Mouse (Mus musculus) urinary bladder, postnatal 10 days (tissue): Measurements from ENCODE around the gene Hsd11b2.

Experiments used
- DNase-seq: peaks from one replicate; pipeline ENCODE4 v3.0.0; 2022; ENCODE audit warnings: low spot score

Gene Hsd11b2

GRCm38 (mm10) chr8:105518436-105519313 lies at the start of gene Hsd11b2:
TSS of gene Hsd11b2 (plus strand) at chr8:105518755.
- DNase-seq, result no peak

GRCm38 (mm10) chr8:105469041-105469695 lies 49.4 kb upstream of the Hsd11b2 start:
- no peak for DNase-seq

GRCm38 (mm10) chr8:105469816-105470215 lies 48.7 kb upstream of the Hsd11b2 start:
- DNase-seq, result no peak

- DNase-seq, result no peak
These were observed 48.3 kb upstream of the Hsd11b2 start for GRCm38 (mm10) chr8:105470262-105470661.

- DNase-seq, result no peak
These were observed 47.8 kb upstream of the Hsd11b2 start for GRCm38 (mm10) chr8:105470681-105471313.

DNA sequence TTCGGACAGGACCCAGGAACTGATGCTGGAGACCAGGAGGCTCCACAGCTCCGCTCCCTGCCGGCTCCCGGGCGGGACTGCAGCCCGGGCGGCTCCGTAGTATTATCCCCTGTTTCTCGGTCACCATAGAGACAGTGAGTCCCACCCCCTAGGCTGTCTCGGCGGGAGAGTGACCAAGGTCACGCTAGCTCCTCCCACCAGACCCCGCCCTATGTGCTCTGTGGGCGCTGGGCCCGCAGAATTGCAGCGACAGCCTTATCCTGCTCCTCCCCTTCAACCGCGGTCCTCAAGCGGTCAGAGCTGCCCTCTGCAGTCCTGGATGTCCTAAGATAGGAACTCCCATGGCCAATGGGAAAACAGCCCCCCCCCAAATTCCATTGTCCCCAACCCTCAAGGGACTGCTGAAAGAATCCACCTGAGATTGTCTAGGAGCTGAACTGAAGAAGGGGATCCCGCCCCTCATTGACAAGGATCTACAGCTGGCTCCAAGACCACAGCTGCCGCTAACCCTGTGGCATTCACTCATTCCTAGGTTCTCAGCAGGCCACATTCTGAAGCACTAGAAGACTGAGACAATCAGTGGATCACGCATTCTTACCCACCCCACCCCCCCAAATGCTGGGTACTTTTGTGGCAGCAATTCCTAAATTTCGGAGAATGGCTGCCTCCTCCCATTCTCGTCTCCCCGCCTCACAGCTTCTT lies 47.1 kb upstream of the Hsd11b2 start, which contains the start of gene Tppp3:
TSS of gene Tppp3 (minus strand) at position 213 of the 702 bp plus-strand sequence.
- peak; percentile 69 for DNase-seq

GRCm38 (mm10) chr8:105472414-105472932 lies 46.1 kb upstream of the Hsd11b2 start:
- no peak for DNase-seq

DNA sequence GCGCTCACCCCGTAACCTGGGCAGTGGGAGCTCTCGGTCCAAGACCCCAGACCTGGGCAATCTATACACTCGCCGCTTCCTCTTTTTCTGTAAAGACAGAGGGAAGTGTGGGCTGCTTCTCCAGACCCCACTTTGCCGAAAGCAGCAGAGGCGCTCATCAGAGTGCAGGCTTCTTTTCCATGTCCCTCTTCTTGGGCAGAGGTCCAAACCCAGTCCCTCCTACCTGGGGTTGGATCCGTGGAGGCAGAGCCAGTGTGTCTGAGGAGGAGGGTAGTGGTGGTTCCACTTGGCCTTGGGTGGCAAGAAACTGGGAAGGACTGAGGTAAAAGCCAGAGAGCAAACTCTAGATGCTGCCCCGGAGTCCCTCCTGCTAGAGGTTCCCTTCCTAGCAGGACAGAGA lies 45.6 kb upstream of the Hsd11b2 start:
- DNase-seq, result no peak

DNA sequence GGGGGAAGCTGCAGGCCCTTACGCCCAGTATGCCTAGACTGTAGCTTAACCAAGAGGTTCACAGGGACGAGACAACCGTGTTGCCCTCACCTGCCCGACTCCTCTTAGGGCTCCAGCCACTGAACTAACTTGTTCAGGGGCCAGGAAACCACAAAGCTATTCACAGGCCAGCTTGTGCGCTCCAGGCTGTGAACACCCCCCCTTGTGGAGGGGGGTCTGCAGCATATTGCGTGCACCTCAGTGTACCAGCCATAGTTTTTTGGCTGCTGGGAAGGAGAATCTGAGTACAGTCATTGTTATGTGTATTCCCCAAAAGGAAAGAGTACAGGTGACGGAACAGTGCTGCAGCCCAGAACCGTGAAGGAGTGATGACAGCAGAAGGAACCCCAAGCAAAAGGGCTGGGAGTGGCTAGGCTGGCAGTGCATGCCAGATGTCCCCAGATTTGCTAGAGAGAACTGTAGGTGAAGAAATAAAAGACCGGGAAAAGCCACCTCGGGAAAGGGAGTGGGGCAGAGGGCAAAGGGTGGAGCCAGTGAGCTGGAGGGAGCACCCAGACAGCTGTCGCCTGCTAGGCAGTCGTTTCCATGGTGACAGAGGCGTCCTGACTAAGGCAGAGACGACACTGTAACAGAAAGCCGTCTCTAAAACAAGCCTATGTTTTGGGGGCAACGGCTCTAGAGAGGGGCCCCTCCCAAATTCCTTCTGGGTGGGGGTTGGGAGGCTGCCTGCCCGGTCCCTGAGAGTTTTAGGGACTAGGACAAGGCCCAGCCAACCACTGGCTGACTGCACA lies 44.5 kb upstream of the Hsd11b2 start:
- DNase-seq, result no peak

DNA sequence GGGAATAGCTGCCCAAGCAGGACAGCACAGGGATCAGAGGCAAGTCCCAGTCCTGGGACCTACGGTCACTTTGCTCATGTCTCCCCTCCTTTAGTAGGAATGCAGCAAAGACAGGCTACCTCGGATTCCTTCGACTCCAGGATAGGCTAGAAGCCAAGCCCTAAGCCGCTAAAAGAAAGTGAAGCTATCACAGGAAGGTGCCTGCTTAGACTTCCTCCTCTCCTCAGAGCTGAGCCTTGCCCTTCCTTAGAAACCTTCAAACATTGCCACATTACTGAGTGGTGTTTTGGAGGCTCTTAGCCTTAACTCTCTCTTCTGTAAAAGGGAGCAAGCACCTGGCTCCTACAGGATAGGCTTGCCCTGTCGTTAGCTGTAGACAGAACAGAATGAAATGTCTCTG lies 43.9 kb upstream of the Hsd11b2 start:
- DNase-seq, result no peak

GRCm38 (mm10) chr8:105475254-105475653 lies 43.3 kb upstream of the Hsd11b2 start:
- DNase-seq, result no peak

- DNase-seq, result no peak
These were observed 42.8 kb upstream of the Hsd11b2 start for GRCm38 (mm10) chr8:105475742-105476141.

DNA sequence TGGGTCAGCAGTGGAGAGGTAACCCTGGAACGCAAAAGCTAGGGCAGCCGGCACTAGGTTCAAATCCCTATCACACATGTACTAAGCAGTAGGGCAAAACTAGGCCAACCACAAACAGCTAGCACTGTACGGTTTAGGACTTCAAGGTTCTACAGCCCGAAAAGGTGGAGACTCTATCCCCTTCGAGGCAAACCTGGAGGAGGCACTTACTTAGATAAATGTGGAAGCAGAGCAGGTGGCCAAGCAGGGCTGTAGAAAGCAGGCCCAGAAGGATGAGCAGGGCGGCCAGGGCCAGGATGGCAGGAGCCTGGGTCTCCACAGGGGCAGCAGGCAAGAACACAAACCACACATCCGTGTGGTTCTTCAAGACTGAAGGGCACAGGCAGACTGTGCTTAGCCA lies 42.4 kb upstream of the Hsd11b2 start:
- no peak for DNase-seq

- DNase-seq, result no peak
These were observed 41.7 kb upstream of the Hsd11b2 start for GRCm38 (mm10) chr8:105476628-105477413.

GRCm38 (mm10) chr8:105477792-105478191 lies 40.8 kb upstream of the Hsd11b2 start:
- DNase-seq, result no peak

- no peak for DNase-seq
These were observed 37.5 kb upstream of the Hsd11b2 start for GRCm38 (mm10) chr8:105481013-105481412.

GRCm38 (mm10) chr8:105481453-105481852 lies 37.1 kb upstream of the Hsd11b2 start:
- DNase-seq, result no peak

DNA sequence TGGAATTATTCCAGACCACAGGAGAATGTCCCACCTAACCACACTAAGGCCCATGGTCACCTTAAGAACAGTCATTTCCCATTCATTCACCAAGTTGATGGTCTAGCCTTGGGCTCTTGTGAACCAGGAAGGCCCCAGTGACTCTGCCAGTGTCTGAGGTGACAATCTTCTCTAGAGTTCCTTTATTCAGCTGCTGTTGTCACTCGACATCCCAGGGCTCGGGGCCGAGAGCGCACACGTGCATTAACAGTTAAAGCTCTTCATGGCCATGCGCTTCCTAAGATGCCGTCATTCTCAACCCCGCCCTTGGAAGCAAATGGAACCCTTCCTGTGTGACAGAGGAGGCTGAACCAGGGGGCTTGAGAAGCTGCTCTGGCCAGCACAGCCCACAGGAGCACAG lies 36.4 kb upstream of the Hsd11b2 start:
- DNase-seq, result no peak

DNA sequence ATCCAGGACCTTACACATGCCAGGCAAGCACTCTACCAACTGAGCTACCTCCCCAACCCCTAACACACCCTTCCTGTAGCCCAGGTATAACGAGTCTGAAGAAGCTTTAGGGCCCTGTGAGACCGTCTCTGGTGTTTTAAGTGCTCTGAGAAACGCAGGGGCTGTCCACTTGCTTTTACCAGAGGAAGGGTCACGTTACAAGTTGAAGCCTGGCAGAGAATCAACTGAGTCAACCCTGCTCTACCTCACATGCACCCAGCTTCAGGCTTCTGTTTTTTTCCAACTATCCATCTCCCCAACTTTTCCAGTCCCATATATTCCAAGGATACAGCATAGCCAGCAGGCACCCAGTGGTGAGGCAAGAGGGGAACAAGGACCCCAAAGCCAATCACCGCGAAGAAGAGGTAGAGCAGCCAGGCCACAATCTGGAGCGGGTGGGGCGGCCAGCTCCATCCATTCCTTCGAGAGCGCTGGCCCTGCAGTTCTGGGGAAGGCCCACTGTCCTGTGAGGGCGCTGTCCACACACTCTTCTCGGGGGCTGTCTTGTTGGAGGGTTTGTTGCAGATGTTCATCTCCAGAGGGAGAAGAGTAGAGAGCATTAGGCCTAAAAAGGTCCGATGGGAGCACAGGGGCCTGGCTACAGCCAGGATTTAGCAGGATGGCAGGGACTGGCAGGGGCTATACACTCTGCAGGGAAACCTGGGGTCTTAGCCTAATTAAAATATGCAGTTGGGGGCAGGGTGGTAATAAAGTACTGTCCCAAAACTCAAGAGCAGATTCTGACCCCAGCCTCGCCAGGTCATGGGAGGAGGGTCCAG lies 35.1 kb upstream of the Hsd11b2 start:
- no peak for DNase-seq

DNA sequence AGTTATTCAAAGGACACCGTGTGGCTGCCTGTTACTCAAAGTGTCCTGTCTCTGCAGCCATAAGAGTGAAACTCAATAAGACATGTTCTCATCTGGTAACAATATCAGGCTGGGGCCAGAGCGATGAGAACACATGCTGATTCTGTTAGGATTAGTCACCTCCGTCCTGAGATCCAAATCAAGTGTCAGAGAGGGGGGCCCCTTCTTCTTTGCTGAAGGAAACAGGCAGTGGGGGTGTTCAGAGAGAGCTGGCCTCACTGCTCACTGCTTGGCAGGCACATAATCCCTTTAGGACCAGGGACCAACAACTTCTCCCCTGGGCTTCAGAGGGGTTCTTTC lies 34.6 kb upstream of the Hsd11b2 start:
- no peak for DNase-seq
